Comparison of ENCODE assay signal across 43 mouse cellular contexts in genomic region chr14:79242386-79242720, GRCm38 (mm10). TPM values are rescaled to one million over a fixed set of nuclear protein-coding genes. Genes with fewer than 3 reads are reported as not detected.
"Had no signal": no experiment of that assay in that cellular context is flagged by ENCODE, and none has a peak within 500 bp of the region (broad histone marks: within the 10 kb centered on the region; RNA-seq: fewer than 3 reads in every experiment).

No protein-coding gene starts in this region.

- H3K9me3 ChIP-seq: hindbrain, embryonic 13.5 days; hindbrain, embryonic 15.5 days; kidney, embryonic 15.5 days; limb, embryonic 13.5 days; limb, embryonic 15.5 days; liver, embryonic 12.5 days had no signal

- DNase-seq: gastrocnemius, postnatal 14 days; gastrocnemius, postnatal 36 days; heart, postnatal 14 days; heart, postnatal 36 days; kidney, adult 11 months; kidney, adult 2 months; kidney, adult 9 months; kidney, postnatal 14 days; kidney, postnatal 36 days; layer of hippocampus, adult 9-11 months; layer of hippocampus, postnatal 36 days; left cerebral cortex, postnatal 4 days had no signal

- H3K4me1 ChIP-seq: kidney, embryonic 15.5 days; liver, embryonic 12.5 days had no signal

- H3K27ac ChIP-seq: heart, embryonic 13.5 days; heart, embryonic 15.5 days; hindbrain, embryonic 13.5 days; hindbrain, embryonic 15.5 days; hindbrain, postnatal 0 days; kidney, embryonic 15.5 days; kidney, postnatal 0 days; limb, embryonic 13.5 days; limb, embryonic 15.5 days; liver, embryonic 12.5 days; liver, embryonic 14.5 days had no signal

- ATAC-seq: hindbrain, postnatal 0 days; intestine, embryonic 16.5 days; liver, embryonic 12.5 days had no signal

- H3K4me2 ChIP-seq: heart, embryonic 11.5 days; heart, embryonic 13.5 days; heart, embryonic 15.5 days; hindbrain, embryonic 13.5 days; hindbrain, embryonic 15.5 days; kidney, embryonic 15.5 days; limb, embryonic 13.5 days; limb, embryonic 15.5 days; liver, embryonic 12.5 days had no signal

- H3K4me3 ChIP-seq: heart, embryonic 13.5 days; heart, embryonic 15.5 days; hindbrain, embryonic 13.5 days; hindbrain, embryonic 15.5 days; kidney, embryonic 15.5 days; limb, embryonic 13.5 days; limb, embryonic 15.5 days; liver, embryonic 12.5 days had no signal

- H3K27me3 ChIP-seq: hindbrain, embryonic 13.5 days; hindbrain, embryonic 15.5 days; kidney, embryonic 15.5 days; limb, embryonic 13.5 days; limb, embryonic 15.5 days; liver, embryonic 12.5 days had no signal

- H3K9ac ChIP-seq: heart, embryonic 13.5 days; heart, embryonic 15.5 days; hindbrain, embryonic 13.5 days; hindbrain, embryonic 15.5 days; kidney, embryonic 15.5 days; limb, embryonic 13.5 days; limb, embryonic 15.5 days; liver, embryonic 12.5 days; liver, embryonic 14.5 days had no signal

- H3K36me3 ChIP-seq: heart, embryonic 13.5 days; heart, embryonic 15.5 days; hindbrain, embryonic 13.5 days; hindbrain, embryonic 15.5 days; kidney, embryonic 15.5 days; limb, embryonic 13.5 days; limb, embryonic 15.5 days; liver, embryonic 12.5 days had no signal

RNA-seq across cellular contexts. Expression of gene Zfp957, which starts 4.8 kb away (rescaled TPM):
- total RNA-seq: gastrocnemius, adult 18-20 months; gastrocnemius, adult 8-10 months; gastrocnemius, postnatal 14 days; gastrocnemius, postnatal 36 days; heart, adult 8-10 months; heart, postnatal 14 days; heart, postnatal 36 days; hematopoietic stem cell, adult 5-6 weeks; hindbrain, postnatal 0 days; layer of hippocampus, adult 18-20 months; layer of hippocampus, adult 8-10 months; layer of hippocampus, postnatal 14 days; layer of hippocampus, postnatal 36 days; left cerebral cortex, adult 18-20 months; left cerebral cortex, adult 8-10 months; left cerebral cortex, postnatal 10 days; left cerebral cortex, postnatal 25 days; left cerebral cortex, postnatal 4 days; liver, adult 2 months had no signal
- polyA plus RNA-seq: gonadal fat pad, adult 2 months; heart, embryonic 11.5 days; heart, embryonic 13.5 days; heart, embryonic 15.5 days; heart, postnatal 0 days; hindbrain, embryonic 11.5 days; hindbrain, embryonic 13.5 days; hindbrain, embryonic 15.5 days; hindbrain, postnatal 0 days; intestine, embryonic 14.5 days; intestine, embryonic 16.5 days; kidney, adult 2 months; kidney, postnatal 0 days; large intestine, adult 2 months; limb, embryonic 13.5 days; limb, embryonic 15.5 days; liver, adult 2 months; liver, embryonic 12.5 days; liver, embryonic 14.5 days; liver, embryonic 16.5 days had no signal
